Mouse (Mus musculus): ENCODE results near the gene Trabd.

Trabd gene

DNA sequence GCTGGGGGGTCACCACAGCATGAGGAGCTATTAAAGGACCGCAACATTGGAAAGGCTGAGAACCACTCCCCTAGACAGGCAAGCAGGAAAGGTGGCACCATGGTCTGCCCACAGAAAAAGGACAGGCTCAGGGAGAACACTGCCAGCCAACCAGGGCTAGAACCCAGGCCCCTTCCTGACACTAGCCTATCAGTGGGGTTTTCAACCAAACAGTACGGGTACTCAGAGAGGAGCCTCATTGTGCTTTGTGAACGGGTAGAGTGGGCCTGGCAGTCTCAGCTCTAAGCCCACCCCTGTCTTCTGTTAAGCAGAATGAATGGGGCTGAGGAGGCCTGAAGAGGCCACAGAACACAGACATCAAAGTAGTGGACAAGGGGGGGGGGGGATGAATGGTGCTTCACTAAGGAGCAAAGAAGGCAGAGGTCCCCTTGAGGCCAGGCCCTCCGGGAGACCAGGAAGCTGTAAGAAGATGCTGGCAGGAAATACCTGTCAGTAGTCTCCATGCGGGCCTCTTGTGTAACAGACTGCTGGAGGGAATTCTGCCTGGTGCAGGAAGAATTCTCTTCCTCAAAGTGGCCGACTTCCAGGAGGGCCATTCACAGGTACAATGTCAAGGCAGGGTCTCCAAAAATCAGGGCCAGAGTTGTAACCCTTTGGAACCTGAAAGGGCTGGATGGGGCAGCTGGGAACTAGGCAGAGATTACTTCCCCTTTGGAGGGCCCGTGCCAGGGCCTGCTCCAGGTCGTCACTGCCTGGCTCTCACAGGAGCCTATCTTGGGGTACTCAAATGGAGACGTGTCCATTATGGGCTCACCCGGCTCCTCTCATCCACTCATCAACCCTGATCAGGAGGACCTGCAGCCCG is at the start of gene Trabd:
Gene Trabd, plus strand, starts transcription at position 512 of the 865 bp plus-strand sequence.
- no peak for DNase-seq

DNA sequence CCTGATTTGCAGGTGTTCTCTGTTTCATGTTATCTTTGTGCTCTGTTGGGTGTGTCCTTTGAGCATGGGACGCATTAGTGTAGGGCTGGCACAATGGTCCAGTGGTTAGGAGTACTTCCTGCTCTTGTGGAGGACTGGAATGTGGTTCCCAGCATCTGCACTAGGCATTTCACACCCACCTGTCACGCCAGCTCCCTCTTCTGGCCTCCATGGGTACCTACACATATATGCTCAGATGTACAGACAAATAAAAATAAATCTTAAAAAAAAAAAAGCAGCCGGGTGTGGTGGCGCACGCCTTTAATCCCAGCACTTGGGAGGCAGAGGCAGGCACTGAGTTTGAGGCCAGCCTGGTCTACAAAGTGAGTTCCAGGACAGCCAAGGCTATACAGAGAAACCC is 30.5 kb upstream of the Trabd start:
- DNase-seq: no peak

DNA sequence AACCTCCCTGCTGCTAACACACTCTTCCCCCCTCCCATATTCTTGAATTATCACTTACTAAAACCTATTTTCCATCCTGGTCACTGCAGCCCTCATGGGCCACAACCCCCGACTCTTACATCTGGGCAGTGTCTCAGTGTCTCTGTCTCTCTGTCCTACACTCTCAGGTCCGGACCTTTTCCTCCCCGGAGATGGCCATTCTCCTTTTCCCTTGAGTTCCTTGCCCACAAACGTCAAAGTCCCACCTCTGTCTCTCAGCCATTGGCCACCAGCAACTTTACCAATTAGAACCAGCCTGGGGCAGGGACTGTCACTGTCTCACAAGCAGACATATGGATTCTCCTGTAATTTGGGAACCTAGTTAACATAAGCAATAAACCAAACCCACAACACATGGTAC is 28.6 kb upstream of the Trabd start:
- DNase-seq: no peak

DNA sequence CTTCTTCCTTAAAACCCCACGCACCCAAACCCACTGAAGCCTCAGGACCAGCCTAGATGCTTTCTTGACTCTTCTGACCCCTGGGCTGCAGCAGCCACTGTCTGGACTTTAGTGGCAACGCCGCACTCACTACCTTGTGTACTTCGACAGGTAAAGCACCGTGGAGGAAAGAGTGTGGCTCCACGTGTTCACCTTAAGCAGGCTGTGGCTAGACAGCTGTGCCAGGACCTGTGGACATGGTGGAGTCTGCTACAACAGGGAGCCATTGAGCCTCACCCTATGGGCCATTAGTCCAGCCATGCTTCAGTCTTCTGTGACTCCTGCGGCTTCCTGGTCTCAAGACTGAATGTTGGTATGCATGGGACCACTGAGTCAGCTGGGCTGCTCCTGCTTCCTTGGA is 20.3 kb upstream of the Trabd start:
- DNase-seq: no peak

DNA sequence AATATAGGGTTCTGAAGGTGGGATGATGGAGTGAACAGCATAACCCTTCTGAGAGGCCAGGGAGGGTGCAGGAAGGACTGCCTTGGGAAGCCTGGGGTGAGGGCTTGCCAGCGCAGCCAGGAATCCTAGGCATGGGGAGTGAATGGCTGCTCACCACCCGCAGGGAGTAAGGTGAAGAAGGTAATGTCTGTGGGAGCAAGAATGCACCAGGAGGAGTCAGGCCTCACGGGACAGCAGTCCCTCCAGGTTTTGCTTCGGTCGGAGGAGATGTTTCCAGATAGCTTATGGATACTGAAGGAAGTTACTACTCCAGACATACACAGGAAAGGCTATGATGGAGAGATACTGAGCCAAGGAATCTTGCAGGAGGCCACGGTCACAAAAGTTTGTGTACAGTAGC is 16.2 kb upstream of the Trabd start:
- peak; percentile 1 for DNase-seq

DNA sequence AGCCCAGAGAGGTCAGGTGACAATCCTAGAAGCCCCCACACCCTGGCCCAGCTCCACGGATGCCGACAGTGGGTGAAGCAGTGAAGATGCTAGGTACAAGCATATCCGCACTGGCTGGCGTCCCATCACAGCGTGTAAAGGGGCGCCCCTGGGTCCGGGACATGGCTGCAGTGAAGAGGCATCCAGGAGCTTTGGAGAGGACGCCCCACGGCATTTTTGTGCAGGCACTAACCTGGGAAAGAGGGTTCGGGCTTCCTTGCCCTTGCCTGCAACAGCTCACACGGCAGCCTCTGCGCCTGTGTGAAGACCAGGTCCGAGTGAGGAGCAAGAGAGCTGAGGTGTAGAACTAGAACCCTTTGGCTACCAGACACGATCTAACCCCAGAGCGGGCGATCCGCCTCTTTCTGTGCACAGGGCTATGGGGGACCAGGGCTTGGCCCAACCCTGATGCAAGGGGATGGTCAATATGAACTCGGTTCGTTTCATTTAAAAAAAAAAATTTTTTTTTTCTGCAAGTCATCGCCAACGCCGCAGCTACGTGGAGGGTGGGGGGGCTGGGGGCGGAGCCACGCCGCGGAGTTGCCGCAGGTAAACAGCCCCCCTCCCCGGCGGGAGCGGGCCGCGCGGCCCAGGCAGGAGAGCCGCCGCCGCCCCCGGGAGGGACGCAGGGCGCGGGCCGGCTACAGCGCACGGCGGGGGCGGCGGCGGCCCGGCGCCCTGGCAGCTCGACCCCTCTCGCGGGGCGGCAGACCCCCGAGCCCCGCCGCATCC is 15.6 kb upstream of the Trabd start, which contains the start of gene Panx2:
Gene Panx2, plus strand, starts transcription at position 574 of the 771 bp plus-strand sequence.
- no peak for DNase-seq

DNA sequence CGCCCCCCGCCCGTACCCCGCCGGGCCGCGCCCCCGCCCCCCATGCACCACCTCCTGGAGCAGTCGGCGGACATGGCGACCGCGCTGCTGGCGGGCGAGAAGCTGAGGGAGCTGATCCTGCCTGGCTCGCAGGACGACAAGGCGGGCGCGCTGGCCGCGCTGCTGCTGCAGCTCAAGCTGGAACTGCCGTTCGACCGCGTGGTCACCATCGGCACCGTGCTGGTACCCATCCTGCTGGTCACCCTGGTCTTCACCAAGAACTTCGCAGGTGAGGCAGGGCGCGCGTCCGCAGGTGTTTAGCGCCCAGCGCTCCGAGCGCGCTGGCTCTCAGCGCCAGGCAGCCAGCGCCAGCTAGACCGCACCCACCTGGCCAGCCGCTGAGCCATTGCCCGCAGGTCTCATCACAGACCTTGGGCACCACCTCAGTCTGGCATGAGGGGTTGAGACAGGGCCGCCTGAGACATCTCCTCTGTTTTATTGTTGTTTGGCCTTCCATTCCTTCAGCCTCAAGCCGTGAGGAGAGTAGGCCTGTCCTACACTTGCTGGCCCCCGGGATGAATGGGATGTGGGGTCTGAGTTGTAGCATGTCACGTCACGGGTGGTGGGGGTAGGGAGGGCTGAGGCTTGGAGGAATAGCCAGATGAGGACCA is 14.8 kb upstream of the Trabd start:
- DNase-seq: peak; percentile 24

DNA sequence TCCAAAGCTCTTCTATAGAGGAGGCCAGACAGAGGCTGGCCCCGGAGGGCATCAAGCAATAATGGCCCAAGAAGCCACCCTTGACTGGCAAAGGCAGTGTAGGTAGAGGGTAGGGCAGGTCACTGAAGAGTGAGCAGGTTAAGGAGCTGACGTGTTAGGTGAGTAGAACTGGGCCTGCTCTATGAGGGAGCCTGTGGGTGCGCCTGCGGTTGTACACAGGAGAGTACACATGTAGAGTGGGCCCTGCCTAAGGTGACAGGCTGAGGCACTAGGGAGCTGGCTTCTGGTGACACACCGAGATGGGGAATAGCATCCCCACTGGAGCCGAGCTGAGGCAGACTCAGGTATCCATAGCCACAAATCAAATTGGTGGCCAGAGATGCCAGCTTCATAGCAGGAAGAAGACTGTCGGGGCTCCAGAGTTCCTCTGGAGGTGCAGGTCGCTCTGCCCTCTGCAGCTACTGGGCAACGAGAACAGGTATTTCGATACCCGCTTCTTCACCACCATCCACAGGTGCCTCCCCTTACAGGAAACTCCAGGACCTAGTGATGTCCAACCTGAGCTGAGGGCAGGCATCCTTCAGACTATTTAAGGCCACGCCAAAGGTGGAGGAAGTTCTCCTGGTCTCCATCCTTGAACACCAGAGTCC is 14.0 kb upstream of the Trabd start:
- no peak for DNase-seq

DNA sequence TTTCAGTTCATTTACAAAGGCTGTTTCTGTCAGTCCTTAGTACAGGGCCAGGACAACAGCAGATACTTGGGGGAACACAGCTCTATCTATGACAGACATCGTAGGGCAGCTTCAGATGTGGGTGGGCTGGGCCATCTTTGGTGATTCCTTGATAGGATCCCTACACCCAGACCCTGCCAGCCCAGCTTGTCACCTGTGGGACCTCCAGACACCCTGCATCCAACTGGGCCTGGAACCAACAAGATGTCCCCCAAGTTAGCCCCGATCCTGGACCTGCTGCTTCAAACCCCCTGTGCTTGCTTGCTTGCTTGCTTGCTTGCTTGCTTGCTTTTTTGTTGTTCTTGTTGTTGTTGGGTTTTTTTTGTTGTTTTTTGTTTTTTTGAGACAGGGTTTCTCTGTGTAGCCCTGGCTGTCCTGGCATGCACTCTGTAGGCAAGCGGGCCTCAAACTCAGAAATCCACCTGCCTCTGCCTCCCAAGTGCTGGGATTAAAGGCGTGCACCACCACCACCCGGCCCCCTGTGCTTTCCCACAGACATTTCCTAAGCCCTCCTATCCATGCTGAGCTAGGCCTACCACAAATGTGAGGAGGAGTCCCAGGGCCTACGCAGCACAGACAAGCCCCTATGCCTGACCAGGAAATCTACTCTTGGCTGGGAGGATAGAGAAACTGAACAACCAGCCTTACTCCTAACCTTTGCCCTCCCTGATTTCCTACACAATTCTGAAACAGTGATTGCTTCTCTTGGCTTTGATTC is 13.0 kb upstream of the Trabd start:
- no peak for DNase-seq

DNA sequence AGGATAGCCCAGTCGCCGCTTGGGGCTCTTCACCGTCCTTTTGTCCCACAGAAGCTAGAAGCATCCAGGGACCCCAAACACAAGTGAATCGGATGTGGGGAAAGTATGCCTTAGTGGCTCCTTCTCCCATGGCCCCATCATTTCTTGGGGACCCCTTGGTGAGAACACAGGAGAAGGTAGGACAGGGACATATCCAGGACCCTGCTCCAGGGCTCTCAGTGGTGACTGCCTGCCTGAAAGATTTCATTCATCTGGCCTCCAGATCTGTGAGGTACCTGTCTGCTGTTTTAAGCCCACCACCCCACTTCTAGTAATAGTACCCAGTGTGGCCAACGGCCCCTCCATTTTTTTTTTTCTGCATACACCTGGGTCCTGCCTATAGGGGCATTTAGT is 12.4 kb upstream of the Trabd start:
- no peak for DNase-seq

DNA sequence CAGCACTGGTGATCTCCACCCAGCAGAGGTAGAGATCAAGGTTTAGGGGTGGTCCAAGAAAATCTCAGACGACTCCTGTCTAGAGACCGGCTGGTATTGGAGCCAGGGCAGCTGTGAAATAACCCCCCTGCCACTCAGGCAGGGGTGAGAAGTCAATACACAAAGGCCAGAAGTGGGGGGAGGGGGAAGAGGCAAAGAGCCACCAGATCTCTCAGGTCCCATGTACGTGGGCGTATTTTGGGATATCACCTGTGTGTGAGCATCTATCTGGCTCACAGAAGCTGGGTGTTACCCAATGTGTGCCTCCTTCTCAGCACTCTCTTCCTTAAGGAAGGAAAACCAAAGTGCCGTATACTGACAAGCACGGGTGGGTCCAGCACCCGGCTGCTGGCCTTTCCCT is 11.9 kb upstream of the Trabd start:
- DNase-seq: no peak

DNA sequence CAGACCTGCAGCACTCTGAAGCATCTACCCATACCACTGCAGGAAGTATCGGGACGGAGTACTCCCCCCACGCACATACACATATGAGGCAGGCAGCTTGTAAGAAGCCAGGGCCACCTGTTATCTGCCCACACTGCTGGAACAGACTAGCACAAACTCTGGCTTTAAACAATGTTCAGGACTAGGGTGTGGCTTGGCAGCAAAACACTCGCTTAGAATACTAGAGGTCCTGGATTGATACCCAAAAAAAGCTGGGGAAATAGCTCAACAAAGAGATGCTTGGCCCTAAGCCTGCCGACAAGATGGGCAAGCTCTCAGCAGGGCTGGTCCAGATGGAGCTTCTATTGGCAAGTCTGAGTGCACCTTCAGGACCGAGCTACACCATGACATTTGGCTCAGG is 11.4 kb upstream of the Trabd start:
- no peak for DNase-seq

DNA sequence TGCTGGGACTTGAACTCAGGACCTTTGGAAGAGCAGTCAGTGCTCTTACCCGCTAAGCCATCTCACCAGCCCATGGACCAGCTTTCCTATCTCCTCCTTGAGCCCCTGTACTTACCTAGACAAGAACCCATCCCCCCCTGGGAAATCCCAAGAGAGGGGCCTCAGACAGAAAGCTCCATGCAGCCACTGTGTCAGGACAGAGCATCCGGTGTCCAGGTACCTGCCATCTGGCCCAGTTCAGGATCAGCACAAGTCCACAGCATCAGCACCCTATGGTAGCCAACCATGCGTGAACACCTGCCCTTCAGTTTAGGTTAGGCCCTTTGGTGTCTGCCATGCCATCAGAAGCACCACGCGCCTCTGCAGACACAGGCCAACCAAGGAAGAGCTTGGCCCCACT is 10.0 kb upstream of the Trabd start:
- DNase-seq: no peak

DNA sequence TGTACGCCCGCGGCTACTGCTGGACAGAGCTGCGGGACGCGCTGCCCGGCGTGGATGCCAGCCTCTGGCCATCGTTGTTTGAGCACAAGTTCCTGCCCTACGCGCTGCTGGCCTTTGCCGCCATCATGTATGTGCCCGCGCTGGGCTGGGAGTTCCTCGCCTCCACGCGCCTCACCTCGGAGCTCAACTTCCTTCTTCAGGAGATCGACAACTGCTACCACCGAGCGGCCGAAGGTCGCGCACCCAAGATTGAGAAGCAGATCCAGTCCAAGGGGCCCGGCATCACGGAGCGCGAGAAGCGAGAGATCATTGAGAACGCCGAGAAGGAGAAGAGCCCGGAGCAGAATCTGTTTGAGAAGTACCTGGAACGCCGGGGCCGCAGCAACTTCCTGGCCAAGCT is 7.3 kb upstream of the Trabd start:
- DNase-seq: no peak

DNA sequence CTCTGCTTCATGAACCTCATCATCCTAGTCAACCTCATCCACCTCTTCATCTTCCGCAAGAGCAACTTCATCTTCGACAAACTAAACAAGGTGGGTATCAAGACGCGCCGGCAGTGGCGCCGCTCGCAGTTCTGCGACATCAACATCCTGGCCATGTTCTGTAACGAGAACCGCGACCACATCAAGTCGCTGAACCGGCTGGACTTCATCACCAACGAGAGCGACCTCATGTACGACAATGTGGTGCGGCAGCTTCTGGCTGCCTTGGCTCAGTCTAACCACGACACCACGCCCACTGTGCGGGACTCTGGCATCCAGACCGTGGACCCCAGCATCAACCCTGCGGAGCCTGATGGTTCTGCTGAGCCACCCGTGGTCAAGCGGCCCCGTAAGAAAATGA is 6.7 kb upstream of the Trabd start:
- no peak for DNase-seq

DNA sequence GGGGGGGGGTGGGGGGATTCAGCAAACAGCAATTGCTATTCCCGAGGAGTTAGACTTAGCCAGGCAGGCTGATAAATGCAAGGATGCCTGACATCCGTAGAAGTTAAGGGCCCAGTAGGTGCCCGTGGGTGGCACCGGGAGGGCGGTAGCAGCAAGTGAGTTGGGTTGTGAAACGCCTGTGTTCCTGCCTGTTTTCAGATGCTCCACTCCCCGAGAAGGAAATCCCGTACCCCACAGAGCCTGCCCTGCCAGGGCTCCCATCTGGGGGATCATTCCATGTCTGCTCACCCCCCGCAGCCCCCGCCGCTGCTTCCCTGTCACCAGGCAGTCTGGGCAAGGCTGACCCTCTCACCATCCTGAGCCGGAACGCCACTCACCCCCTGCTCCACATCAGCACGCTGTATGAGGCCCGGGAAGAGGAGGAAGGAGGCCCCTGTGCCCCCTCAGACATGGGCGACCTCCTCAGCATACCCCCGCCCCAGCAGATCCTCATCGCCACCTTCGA is 5.5 kb upstream of the Trabd start:
- DNase-seq: no peak

DNA sequence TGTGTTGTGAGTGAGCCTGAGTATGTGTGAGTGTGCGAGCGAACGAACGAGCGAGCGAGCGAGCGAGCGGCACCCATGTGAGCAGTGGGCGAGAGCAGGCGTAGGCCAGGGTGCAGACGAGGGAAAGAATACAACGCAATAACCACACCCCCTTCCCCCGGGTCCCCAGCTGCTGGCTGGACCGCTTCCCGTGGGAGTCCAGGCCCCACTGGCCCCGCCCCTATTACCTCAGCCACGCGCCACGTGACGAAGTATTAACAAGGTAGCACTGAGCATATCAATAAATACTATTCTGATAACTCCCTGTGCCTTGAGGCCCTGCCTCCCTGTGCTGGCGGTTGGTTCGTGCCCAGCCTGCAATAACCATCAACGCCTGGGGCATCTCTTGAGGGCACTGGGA is 4.3 kb upstream of the Trabd start:
- no peak for DNase-seq

DNA sequence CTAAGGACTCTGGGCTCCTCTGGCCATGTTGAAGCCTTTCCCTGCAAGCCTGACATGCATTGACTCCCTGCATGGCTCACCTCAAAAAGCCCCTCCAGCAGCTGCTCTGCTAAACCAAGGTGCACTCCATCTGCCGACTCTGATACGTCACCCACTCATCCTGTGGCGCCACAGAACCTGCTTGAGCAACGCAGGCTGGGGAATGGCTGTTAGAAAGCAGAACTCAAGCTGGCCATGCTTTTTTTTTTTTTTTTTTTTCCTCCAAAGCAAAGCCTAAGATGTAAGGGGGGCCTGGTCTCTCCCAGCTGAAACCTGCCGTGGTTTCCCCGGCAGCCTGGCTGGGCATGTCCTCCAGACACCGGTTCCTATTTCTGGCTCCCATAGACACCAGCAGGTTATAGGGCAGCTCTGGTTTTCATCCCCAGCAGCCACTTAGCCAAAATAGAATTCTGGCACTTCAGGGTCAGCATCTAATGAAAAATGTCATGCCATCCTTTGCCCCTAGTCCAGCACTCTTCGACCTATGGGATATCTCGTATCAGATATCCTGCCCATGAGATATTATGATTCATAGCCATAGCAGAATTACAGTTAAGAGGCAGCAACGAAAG is 826 bp upstream of the Trabd start:
- DNase-seq: no peak

DNA sequence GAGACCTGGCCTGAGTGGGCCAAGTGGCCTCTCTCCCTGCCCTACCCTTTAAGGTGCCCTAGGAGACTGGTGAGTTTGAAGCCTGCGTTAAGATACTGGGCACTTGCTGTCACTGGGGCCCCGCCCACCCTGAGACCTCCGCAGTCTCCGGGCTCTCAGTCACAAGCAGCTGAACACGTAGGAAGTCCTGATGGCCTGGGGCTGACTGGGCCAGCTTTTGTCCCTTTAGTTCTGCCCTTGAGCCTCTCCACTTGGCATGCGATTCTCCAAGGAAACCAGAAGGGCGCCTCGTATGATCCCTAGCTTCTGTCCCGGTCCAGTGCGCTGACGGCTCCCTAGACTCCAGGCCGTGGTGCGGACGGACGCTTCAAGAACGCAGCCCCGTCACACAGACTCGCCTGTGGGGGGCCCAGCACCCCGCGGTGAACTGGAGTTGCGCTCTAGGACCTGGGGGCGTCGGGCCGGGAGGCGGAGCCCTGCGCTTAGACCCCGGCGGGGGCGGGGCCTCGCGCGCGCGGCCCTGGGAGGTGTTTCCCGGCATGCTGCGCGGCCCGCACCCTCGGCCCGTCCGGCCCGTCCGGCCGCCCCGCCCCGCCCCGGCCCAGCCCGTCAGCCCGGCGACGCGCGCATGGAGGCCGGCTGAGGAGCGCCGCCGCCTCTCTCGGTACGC is 689 bp downstream of the Trabd start:
- peak; percentile 91 for DNase-seq

DNA sequence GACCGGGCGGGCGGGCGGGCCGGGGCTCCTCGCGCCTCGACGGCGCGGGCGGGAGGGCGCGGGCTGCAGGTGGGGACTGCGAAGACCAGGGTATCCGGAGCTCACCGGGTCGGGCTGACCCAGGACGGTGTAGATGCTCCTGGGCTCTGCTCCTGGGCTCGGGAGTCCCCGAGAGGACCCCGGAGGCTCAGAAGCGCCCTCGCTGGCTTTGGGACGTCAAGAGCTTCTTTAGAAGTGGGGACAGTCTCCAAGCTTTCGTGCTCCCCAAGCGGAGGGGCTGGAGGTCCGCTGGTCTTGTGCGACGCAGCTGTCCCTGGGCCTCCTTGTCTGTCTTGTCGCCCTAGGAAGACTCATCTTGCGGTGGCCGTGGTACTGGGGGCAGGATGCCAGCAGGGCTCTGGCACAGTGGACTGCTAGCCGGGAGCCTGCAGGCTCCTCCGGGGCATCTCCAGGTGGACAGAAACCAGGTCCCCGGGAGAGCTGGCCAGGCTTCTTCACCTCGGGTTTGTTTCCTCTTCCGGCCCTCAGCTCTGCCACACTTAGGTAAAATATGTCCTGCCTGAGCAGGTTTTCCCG is 1.3 kb downstream of the Trabd start:
- peak; percentile 71 for DNase-seq

Data from kidney, adult 18-20 months (tissue).